Mouse (Mus musculus): ENCODE data around the gene Gm26602. TPM values are rescaled to one million over a fixed set of nuclear protein-coding genes. Genes with fewer than 3 reads are reported as not detected.
A peak's percentile ranks its signal among the peaks of the same experiment; 100 is the strongest.

Gene Gm26602
- polyA plus RNA-seq, 1 experiment: not detected

- WGBS: 28% methylated on average over 7 of the region's 7 CpGs
- no peak for DNase-seq
- TF ChIP-seq CTCF (IDR thresholded peaks at IDR 0.05; ENCODE audit: borderline replicate concordance, insufficient read depth, low read depth, low read length) (no peak), POLR2A (IDR thresholded peaks at IDR 0.05; ENCODE audit: borderline replicate concordance, insufficient read depth, low read length) (no peak)
- H3K4me3 ChIP-seq (replicated peaks; ENCODE audit: insufficient read depth, low read depth, low read length): no peak overlapping the region
- no peaks in the 10 kb centered on the region for H3K27me3 ChIP-seq (ENCODE audit: control insufficient read depth, insufficient read depth, low read length)
- H3K4me1 ChIP-seq (ENCODE audit: control insufficient read depth, insufficient read depth, low read length): peaks cover 14% of the 10 kb centered on the region
- no peak overlapping the region for H3K27ac ChIP-seq (ENCODE audit: insufficient read depth, low read length)
Measured at GRCm38 (mm10) chr10:79914948-79915596, 4.4 kb downstream of the Gm26602 start.

GRCm38 (mm10) chr10:79916081-79916480 is 5.4 kb downstream of the Gm26602 start:
- Histone ChIP-seq H3K4me1 (ENCODE audit: control insufficient read depth, insufficient read depth, low read length) (peaks cover 21% of the 10 kb centered on the region), H3K27ac (ENCODE audit: insufficient read depth, low read length) (peak overlapping the region; percentile 66), H3K4me3 (replicated peaks; ENCODE audit: insufficient read depth, low read depth, low read length) (peak overlapping the region; percentile 95), H3K27me3 (ENCODE audit: control insufficient read depth, insufficient read depth, low read length) (no peaks in the 10 kb centered on the region)
- 3% methylated on average over 8 of the region's 8 CpGs for WGBS
- TF ChIP-seq CTCF (IDR thresholded peaks at IDR 0.05; ENCODE audit: borderline replicate concordance, insufficient read depth, low read depth, low read length) (no peak), POLR2A (IDR thresholded peaks at IDR 0.05; ENCODE audit: borderline replicate concordance, insufficient read depth, low read length) (no peak)
- DNase-seq: peak; percentile 29 to 45

- Histone ChIP-seq H3K4me3 (replicated peaks; ENCODE audit: insufficient read depth, low read depth, low read length) (peak within 1 kb of the TSS; percentile 95), H3K27ac (ENCODE audit: insufficient read depth, low read length) (peak within 1 kb of the TSS; percentile 81), H3K4me1 (ENCODE audit: control insufficient read depth, insufficient read depth, low read length) (peaks cover 21% of the 10 kb centered on the region), H3K27me3 (ENCODE audit: control insufficient read depth, insufficient read depth, low read length) (no peaks in the 10 kb centered on the region)
- WGBS: under 1% methylated on average over 42 of the region's 42 CpGs
- TF ChIP-seq CTCF (IDR thresholded peaks at IDR 0.05; ENCODE audit: borderline replicate concordance, insufficient read depth, low read depth, low read length) (no peak), POLR2A (IDR thresholded peaks at IDR 0.05; ENCODE audit: borderline replicate concordance, insufficient read depth, low read length) (peak; percentile 93)
- peak; percentile 86 to 89 for DNase-seq
Measured at GRCm38 (mm10) chr10:79916808-79917531, 6.3 kb downstream of the Gm26602 start, which contains the start of gene Kiss1r. Gene Kiss1r (plus strand): TSS chr10:79916971.

GRCm38 (mm10) chr10:79917532-79918100 is 7.0 kb downstream of the Gm26602 start:
- no peak for TF ChIP-seq CTCF (IDR thresholded peaks at IDR 0.05; ENCODE audit: borderline replicate concordance, insufficient read depth, low read depth, low read length)
- no peak for TF ChIP-seq POLR2A (IDR thresholded peaks at IDR 0.05; ENCODE audit: borderline replicate concordance, insufficient read depth, low read length)
- Histone ChIP-seq H3K4me1 (ENCODE audit: control insufficient read depth, insufficient read depth, low read length) (peaks cover 21% of the 10 kb centered on the region), H3K27ac (ENCODE audit: insufficient read depth, low read length) (peak overlapping the region; percentile 81; the same call in 1 of the 2 replicates), H3K4me3 (replicated peaks; ENCODE audit: insufficient read depth, low read depth, low read length) (peak overlapping the region; percentile 95), H3K27me3 (ENCODE audit: control insufficient read depth, insufficient read depth, low read length) (no peaks in the 10 kb centered on the region)
- no peak for DNase-seq
- 72% methylated on average over 5 of the region's 5 CpGs for WGBS

DNA sequence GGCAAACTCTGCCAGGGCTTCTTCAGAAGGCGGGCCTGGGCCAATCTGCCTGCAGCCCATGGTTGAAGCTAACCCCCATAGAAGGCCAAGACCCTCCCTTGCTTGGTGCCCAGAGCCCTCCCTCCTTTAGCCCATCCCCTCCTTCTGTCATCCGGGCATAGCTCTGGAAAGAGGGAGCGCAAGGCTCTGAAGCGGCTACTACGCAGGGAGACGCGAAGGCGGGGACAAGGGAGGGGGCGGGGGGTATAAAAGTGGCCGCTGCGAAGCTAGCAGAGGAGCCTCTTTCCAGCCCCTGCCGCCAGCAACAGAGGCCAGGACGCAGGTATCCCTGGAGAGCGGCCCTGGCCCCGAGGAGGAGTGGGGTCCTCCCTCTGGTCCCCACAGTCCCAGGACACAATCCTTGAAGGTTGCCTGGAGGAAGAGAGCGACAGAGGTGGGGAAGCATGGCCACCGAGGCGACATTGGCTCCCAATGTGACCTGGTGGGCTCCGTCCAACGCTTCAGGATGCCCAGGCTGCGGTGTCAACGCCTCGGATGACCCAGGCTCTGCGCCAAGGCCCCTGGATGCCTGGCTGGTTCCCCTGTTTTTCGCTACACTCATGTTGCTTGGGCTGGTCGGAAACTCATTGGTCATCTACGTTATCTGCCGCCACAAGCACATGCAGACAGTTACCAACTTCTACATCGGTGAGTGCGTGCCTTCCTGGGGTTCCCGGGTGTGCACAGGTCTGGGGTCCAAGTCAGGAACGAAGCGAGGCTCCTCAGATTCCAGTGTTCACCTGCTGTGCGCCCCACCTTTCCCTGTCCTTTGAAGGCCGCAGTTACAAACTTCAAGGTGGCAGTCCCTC is 7.8 kb downstream of the Gm26602 start:
- Histone ChIP-seq H3K27ac (ENCODE audit: insufficient read depth, low read length) (no peak overlapping the region), H3K4me1 (ENCODE audit: control insufficient read depth, insufficient read depth, low read length) (peaks cover 21% of the 10 kb centered on the region), H3K4me3 (replicated peaks; ENCODE audit: insufficient read depth, low read depth, low read length) (peak overlapping the region; percentile 37), H3K27me3 (ENCODE audit: control insufficient read depth, insufficient read depth, low read length) (no peaks in the 10 kb centered on the region)
- DNase-seq: peak; percentile 38 to 50
- TF ChIP-seq CTCF (IDR thresholded peaks at IDR 0.05; ENCODE audit: borderline replicate concordance, insufficient read depth, low read depth, low read length): no peak
- 0 out of 2 replicates have a peak, but pooled peaks have one; percentile 13 for TF ChIP-seq POLR2A (IDR thresholded peaks at IDR 0.05; ENCODE audit: borderline replicate concordance, insufficient read depth, low read length)
- 19% methylated on average over 35 of the region's 35 CpGs for WGBS

- TF ChIP-seq CTCF (IDR thresholded peaks at IDR 0.05; ENCODE audit: borderline replicate concordance, insufficient read depth, low read depth, low read length) (no peak), POLR2A (IDR thresholded peaks at IDR 0.05; ENCODE audit: borderline replicate concordance, insufficient read depth, low read length) (no peak)
- no peak overlapping the region for H3K27ac ChIP-seq (ENCODE audit: insufficient read depth, low read length)
- 25% methylated on average over 21 of the region's 21 CpGs for WGBS
- no peaks in the 10 kb centered on the region for H3K27me3 ChIP-seq (ENCODE audit: control insufficient read depth, insufficient read depth, low read length)
- no peak overlapping the region for H3K4me3 ChIP-seq (replicated peaks; ENCODE audit: insufficient read depth, low read depth, low read length)
- DNase-seq: peak in 1 of 2 experiments; percentile 26
- H3K4me1 ChIP-seq (ENCODE audit: control insufficient read depth, insufficient read depth, low read length): peaks cover 15% of the 10 kb centered on the region
Measured at GRCm38 (mm10) chr10:79919251-79919849, 8.7 kb downstream of the Gm26602 start.

All from cerebellum, adult 2 months (tissue).